Mouse (Mus musculus) lung, postnatal 0 days (tissue): ENCODE measurements around the gene Ephb2. TPM values are rescaled to one million over a fixed set of nuclear protein-coding genes. Genes with fewer than 3 reads are reported as not detected.

ENCODE experiments used
- ATAC-seq: fragments of 200-750 bp; cut with Nextera tagmentation; 2 replicates; pipeline ENCODE4 v1.8.0; 2017; ENCODE audit warnings: moderate library complexity
- DNase-seq: peaks from one replicate; pipeline ENCODE4 v3.0.0-alpha.2; 2016; ENCODE audit warnings: low spot score
- H3K27ac ChIP-seq: fragments of 300-500 bp; sonication (generic); 2 replicates; pipeline ENCODE4 v1.5.1; 2014; ENCODE audit warnings: antibody characterized with exemption, mild to moderate bottlenecking, low read length, mixed read lengths
- H3K27me3 ChIP-seq: fragments of 300-500 bp; sonication (generic); replicated peaks from 2 replicates; pipeline ENCODE4 v1.6.1; 2014; ENCODE audit warnings: low read length, mixed read lengths; ENCODE audit not compliant: insufficient read depth
- H3K36me3 ChIP-seq: fragments of 300-500 bp; sonication (generic); 2 replicates; pipeline ENCODE4 v1.6.1; 2014; ENCODE audit warnings: low read length, mixed read lengths; ENCODE audit not compliant: insufficient read depth
- H3K4me1 ChIP-seq: fragments of 300-500 bp; sonication (generic); 2 replicates; pipeline ENCODE4 v1.6.1; 2014; ENCODE audit warnings: antibody characterized with exemption, low read depth, low read length, mixed read lengths; ENCODE audit not compliant: insufficient read depth
- H3K4me2 ChIP-seq: fragments of 300-500 bp; sonication (generic); replicated peaks from 2 replicates; pipeline ENCODE4 v1.6.1; 2014; ENCODE audit warnings: low read depth, mild to moderate bottlenecking, low read length, moderate library complexity, mixed read lengths
- H3K4me3 ChIP-seq: fragments of 300-500 bp; sonication (generic); 2 replicates; pipeline ENCODE4 v1.5.1; 2014; ENCODE audit warnings: low read depth, low read length
- H3K9ac ChIP-seq: fragments of 300-500 bp; sonication (generic); replicated peaks from 2 replicates; pipeline ENCODE4 v1.6.1; 2014; ENCODE audit warnings: low read depth, mild to moderate bottlenecking
- H3K9me3 ChIP-seq: fragments of 300-500 bp; sonication (generic); 2 replicates; pipeline ENCODE4 v1.6.1; 2016; ENCODE audit warnings: low read length, mixed read lengths
- CTCF ChIP-seq: IDR thresholded peaks from 2 replicates; pipeline ENCODE4 v1.5.1; 2016; ENCODE audit warnings: antibody characterized with exemption, mild to moderate bottlenecking
- EP300 ChIP-seq: IDR thresholded peaks from 2 replicates; pipeline ENCODE4 v1.6.1; 2016; ENCODE audit warnings: antibody characterized with exemption, mild to moderate bottlenecking, control low read depth
- WGBS: fragments of 180-500 bp; shearing (Covaris S2); extraction: QIAGEN DNeasy Blood & Tissue Kit; methylation state at CpG from one replicate; pipeline ENCODE4 v1.1.7; 2014; 5-methylcytosine and 5-hydroxymethylcytosine counted together
- polyA plus RNA-seq: library from polyadenylated mRNA; unstranded; fragments of >200 nt; fragmentation: Nextera tagmentation; extraction: Ambion mirVana; gene quantifications from 2 replicates; pipeline ENCODE4 v1.2.1, GENCODE M21; 2015

The Ephb2 gene
- polyA plus RNA-seq, 1 experiment from 2014 or later = 0.63 TPM

GRCm38 (mm10) chr4:136711985-136712768, 123.6 kb downstream of the Ephb2 start:
- WGBS = 25% methylated on average over 20 of the region's 20 CpGs
- Histone ChIP-seq H3K9me3 (no peaks in the 10 kb centered on the region), H3K4me2 (no peak overlapping the region), H3K36me3 (no peaks in the 10 kb centered on the region), H3K27me3 (no peaks in the 10 kb centered on the region), H3K9ac (no peak overlapping the region), H3K4me3 (no peak overlapping the region), H3K27ac (no peak overlapping the region), H3K4me1 (no peaks in the 10 kb centered on the region)
- ATAC-seq = peak; percentile 95
- peak; percentile 86 for DNase-seq
- TF ChIP-seq EP300 = no peak
- no peak for TF ChIP-seq CTCF

GRCm38 (mm10) chr4:136710345-136710744, 125.4 kb downstream of the Ephb2 start:
- ATAC-seq (no peak), DNase-seq (no peak)
- H3K27ac ChIP-seq = no peak overlapping the region
- H3K4me1 ChIP-seq = no peaks in the 10 kb centered on the region
- H3K4me2 ChIP-seq = no peak overlapping the region
- H3K27me3 ChIP-seq = no peaks in the 10 kb centered on the region
- H3K9ac ChIP-seq = no peak overlapping the region
- H3K9me3 ChIP-seq = no peaks in the 10 kb centered on the region
- H3K4me3 ChIP-seq = no peak overlapping the region
- TF ChIP-seq EP300 = no peak
- no peak for TF ChIP-seq CTCF
- no peaks in the 10 kb centered on the region for H3K36me3 ChIP-seq
- 96% methylated on average over 8 of the region's 9 CpGs for WGBS

- H3K9ac ChIP-seq = no peak overlapping the region
- no peak for TF ChIP-seq CTCF
- TF ChIP-seq EP300 = no peak
- no peaks in the 10 kb centered on the region for H3K27me3 ChIP-seq
- no peaks in the 10 kb centered on the region for H3K36me3 ChIP-seq
- H3K4me1 ChIP-seq = no peaks in the 10 kb centered on the region
- H3K9me3 ChIP-seq = no peaks in the 10 kb centered on the region
- ATAC-seq (no peak), DNase-seq (no peak)
- no peak overlapping the region for H3K27ac ChIP-seq
- 79% methylated on average over 2 of the region's 2 CpGs for WGBS
- no peak overlapping the region for H3K4me2 ChIP-seq
- H3K4me3 ChIP-seq = no peak overlapping the region
Observed at GRCm38 (mm10) chr4:136708956-136709355, 126.8 kb downstream of the Ephb2 start.

GRCm38 (mm10) chr4:136706696-136707095, 129.1 kb downstream of the Ephb2 start:
- ATAC-seq (no peak), DNase-seq (no peak)
- no peaks in the 10 kb centered on the region for H3K9me3 ChIP-seq
- no peaks in the 10 kb centered on the region for H3K27me3 ChIP-seq
- H3K4me1 ChIP-seq = no peaks in the 10 kb centered on the region
- WGBS = 74% methylated on average over 4 of the region's 4 CpGs
- H3K9ac ChIP-seq = no peak overlapping the region
- H3K27ac ChIP-seq = no peak overlapping the region
- H3K36me3 ChIP-seq = no peaks in the 10 kb centered on the region
- TF ChIP-seq EP300 (no peak), CTCF (no peak)
- H3K4me3 ChIP-seq = no peak overlapping the region
- H3K4me2 ChIP-seq = no peak overlapping the region

GRCm38 (mm10) chr4:136705091-136705490, 130.7 kb downstream of the Ephb2 start:
- Histone ChIP-seq H3K36me3 (no peaks in the 10 kb centered on the region), H3K9me3 (no peaks in the 10 kb centered on the region), H3K4me3 (no peak overlapping the region), H3K9ac (no peak overlapping the region), H3K4me2 (no peak overlapping the region), H3K4me1 (no peaks in the 10 kb centered on the region), H3K27me3 (no peaks in the 10 kb centered on the region), H3K27ac (no peak overlapping the region)
- no peak for TF ChIP-seq EP300
- TF ChIP-seq CTCF = no peak
- no peak for ATAC-seq
- no peak for DNase-seq
- 73% methylated on average over 5 of the region's 5 CpGs for WGBS

DNA sequence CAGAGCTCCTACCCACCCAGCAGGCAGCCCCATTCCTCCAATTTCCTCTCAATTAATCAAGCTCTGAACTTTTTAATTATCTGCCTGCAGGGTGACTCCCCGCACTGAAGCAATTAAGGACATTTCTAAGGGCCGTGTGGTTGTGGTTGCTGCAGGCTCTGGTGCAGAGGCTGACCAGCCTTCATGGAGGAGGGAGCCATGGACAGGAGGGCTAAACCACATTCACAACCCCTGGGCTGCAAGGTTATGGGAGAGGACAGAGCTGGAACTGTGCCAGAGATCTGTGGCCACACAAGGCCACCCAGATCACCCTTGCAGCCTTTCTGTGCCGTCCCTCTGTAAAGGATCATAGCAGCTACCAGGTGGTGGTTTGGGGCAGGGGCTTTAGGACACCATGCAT, 131.2 kb downstream of the Ephb2 start:
- DNase-seq (no peak), ATAC-seq (no peak)
- no peak overlapping the region for H3K27ac ChIP-seq
- WGBS = 60% methylated on average over 3 of the region's 3 CpGs
- H3K9me3 ChIP-seq = no peaks in the 10 kb centered on the region
- no peak overlapping the region for H3K4me3 ChIP-seq
- no peak overlapping the region for H3K4me2 ChIP-seq
- no peaks in the 10 kb centered on the region for H3K27me3 ChIP-seq
- no peaks in the 10 kb centered on the region for H3K4me1 ChIP-seq
- no peak overlapping the region for H3K9ac ChIP-seq
- no peaks in the 10 kb centered on the region for H3K36me3 ChIP-seq
- TF ChIP-seq CTCF (no peak), EP300 (no peak)
